Comparison of ENCODE assay signal across 26 mouse cellular contexts in genomic region chr2:44873718-44874117, GRCm38 (mm10). TPM values are rescaled to one million over a fixed set of nuclear protein-coding genes. Genes with fewer than 3 reads are reported as not detected.
DNase-seq lines count a peak whose midpoint lies in the region; ATAC-seq and TF ChIP-seq lines count a peak whose summit lies in the region.
"Had no signal": no experiment of that assay in that cellular context is flagged by ENCODE, and none has a peak within 500 bp of the region (broad histone marks: within the 10 kb centered on the region; RNA-seq: fewer than 3 reads in every experiment).

No protein-coding gene starts in this region.

- H3K27me3 ChIP-seq in C2C12 (ENCODE audit: control insufficient read depth, insufficient read depth, insufficient read length) (no peaks in the 10 kb centered on the region), CH12.LX (replicated peaks) (no peaks in the 10 kb centered on the region)
- H3K27me3 ChIP-seq: embryonic facial prominence, embryonic 13.5 days; forebrain, embryonic 12.5 days; heart, embryonic 15.5 days; hindbrain, embryonic 13.5 days; Patski had no signal

- H3K27ac ChIP-seq in CH12.LX (ENCODE audit: insufficient read depth, low read depth), result no peak overlapping the region
- H3K27ac ChIP-seq: embryonic facial prominence, embryonic 13.5 days; forebrain, embryonic 12.5 days; gastrocnemius, adult 2 months; heart, embryonic 10.5 days; heart, embryonic 15.5 days; hindbrain, embryonic 13.5 days; hindbrain, postnatal 0 days had no signal

- no peak; the same call in 1 of the 2 replicates for TF ChIP-seq POLR2A in CH12.LX (IDR thresholded peaks at IDR 0.05; ENCODE audit: low read depth, low read length)

- no peaks in the 10 kb centered on the region for H3K79me3 ChIP-seq in C2C12 (ENCODE audit: low read depth)

- H3K36me3 ChIP-seq in C2C12 (ENCODE audit: control insufficient read depth, insufficient read depth) (no peaks in the 10 kb centered on the region), CH12.LX (replicated peaks in 1 of 2; ENCODE audit: control insufficient read depth in 1 of 2, insufficient read depth in 1 of 2, low read length in 1 of 2) (no peaks in the 10 kb centered on the region)
- H3K36me3 ChIP-seq: embryonic facial prominence, embryonic 13.5 days; forebrain, embryonic 12.5 days; heart, embryonic 10.5 days; heart, embryonic 15.5 days; hindbrain, embryonic 13.5 days had no signal

- no peaks in the 10 kb centered on the region for H3K9me3 ChIP-seq in CH12.LX (replicated peaks; ENCODE audit: low read length)
- H3K9me3 ChIP-seq: embryonic facial prominence, embryonic 13.5 days; forebrain, embryonic 12.5 days; heart, embryonic 10.5 days; heart, embryonic 15.5 days; hindbrain, embryonic 13.5 days had no signal

- in situ Hi-C loops in CH12.LX (cut with MboI; ENCODE audit: low pct_ligation_motif_present, low pct_unique_long_range_greater_than_20kb, low sequenced_read_pairs), result no loop called here

- H3K9ac ChIP-seq in CH12.LX (ENCODE audit: insufficient read depth, low read depth), result no peak overlapping the region
- H3K9ac ChIP-seq: embryonic facial prominence, embryonic 13.5 days; forebrain, embryonic 12.5 days; forebrain, postnatal 0 days; heart, embryonic 15.5 days; hindbrain, embryonic 13.5 days had no signal

- H3K79me2 ChIP-seq in C2C12 (ENCODE audit: control insufficient read depth, insufficient read depth) (no peaks in the 10 kb centered on the region), CH12.LX (replicated peaks; ENCODE audit: control insufficient read depth, extremely low read depth, insufficient read depth, poor library complexity, severe bottlenecking) (peaks cover 8% of the 10 kb centered on the region; the same call in 1 of the 2 replicates)

- TF ChIP-seq CTCF in C2C12 (IDR thresholded peaks at IDR 0.05; ENCODE audit: control insufficient read depth, insufficient read depth, insufficient read length) (no peak), CH12.LX (conservative IDR thresholded peaks at IDR 0.05 in 1 of 2, IDR thresholded peaks at IDR 0.05 in 1 of 2; ENCODE audit: low read depth in 2 of 2, low read length in 2 of 2) (no peak)

- H3K4me2 ChIP-seq in CH12.LX (ENCODE audit: insufficient read depth, low read depth, poor library complexity, severe bottlenecking), result peak overlapping the region; percentile 21; the same call in 1 of the 2 replicates
- H3K4me2 ChIP-seq: embryonic facial prominence, embryonic 13.5 days; forebrain, embryonic 12.5 days; heart, embryonic 15.5 days; hindbrain, embryonic 13.5 days had no signal

- H3K4me3 ChIP-seq in C2C12 (ENCODE audit: insufficient read depth, poor library complexity, severe bottlenecking) (no peak overlapping the region), CH12.LX (replicated peaks in 1 of 3; ENCODE audit: low read depth in 2 of 3, low read length in 2 of 3, poor library complexity in 1 of 3) (no peak overlapping the region)
- H3K4me3 ChIP-seq: embryonic facial prominence, embryonic 13.5 days; forebrain, embryonic 12.5 days; gastrocnemius, adult 2 months; heart, embryonic 10.5 days; heart, embryonic 15.5 days; hindbrain, embryonic 13.5 days had no signal

- no peak for TF ChIP-seq RAD21 in CH12.LX (IDR thresholded peaks at IDR 0.05; ENCODE audit: low read depth, low read length)

- dilution Hi-C loops in CH12.LX (cut with MboI; ENCODE audit: extremely low pct_ligation_motif_present, extremely low pct_unique_long_range_greater_than_20kb, low sequenced_read_pairs), result no loop called here

- H3ac ChIP-seq in C2C12 (ENCODE audit: control insufficient read depth, insufficient read length, low read depth), result no peak overlapping the region

- TF ChIP-seq EP300 in CH12.LX (IDR thresholded peaks at IDR 0.05; ENCODE audit: low read length), result peak; percentile 90

- DNase-seq in 416B (ENCODE audit: low read depth) (peak; percentile 61), CH12.LX (ENCODE audit: extremely low read depth) (peak; percentile 45)
- no peak for DNase-seq in right cerebral cortex, adult 18-20 months
- no peak for DNase-seq in gastrocnemius, adult 8-10 months (ENCODE audit: low spot score in 2 of 2)
- DNase-seq in cerebellum, adult 18-20 months, result no peak
- DNase-seq: adrenal gland, adult 2 months; adrenal gland, postnatal 25 days; B cell, adult 2 months; cerebellum, adult 8-10 months; cerebellum, postnatal 14 days; forebrain, postnatal 0 days; gastrocnemius, adult 2 months; gastrocnemius, postnatal 36 days; heart, adult 11 months; heart, postnatal 14 days; kidney, adult 2 months had no signal

- ATAC-seq in inflammation-experienced regulatory T-cells, adult 6 months, result peak; percentile 96
- ATAC-seq: forebrain, postnatal 0 days; hindbrain, postnatal 0 days; intestine, embryonic 16.5 days; Patski had no signal

- H3K4me1 ChIP-seq in CH12.LX (ENCODE audit: control insufficient read depth in 1 of 2, insufficient read depth in 2 of 2), result peaks cover under 1 to 10% of the 10 kb centered on the region in 2 experiments; a peak in 2 of 4 replicates
- H3K4me1 ChIP-seq: embryonic facial prominence, embryonic 13.5 days; forebrain, embryonic 12.5 days; heart, embryonic 10.5 days; heart, embryonic 15.5 days; hindbrain, embryonic 13.5 days had no signal

TF ChIP-seq in C2C12, 6 proteins besides CTCF, POLR2A, EP300 and RAD21:
- TF ChIP-seq MYOD1 (IDR thresholded peaks at IDR 0.05; ENCODE audit: control insufficient read depth, insufficient read length, low read depth) (no peak), MYOG (IDR thresholded peaks at IDR 0.05; ENCODE audit: control insufficient read depth, extremely low read depth, insufficient read length) (no peak), FOSL1 (IDR thresholded peaks at IDR 0.05; ENCODE audit: insufficient read depth, low read length, poor library complexity, severe bottlenecking) (peak; percentile 27)

TF ChIP-seq in CH12.LX, 34 proteins besides CTCF, POLR2A, EP300 and RAD21:
- TF ChIP-seq ETS1 (conservative IDR thresholded peaks at IDR 0.05; ENCODE audit: low read depth, low read length) (peak; percentile 36; the same call in 1 of the 2 replicates), ZC3H11A (IDR thresholded peaks at IDR 0.05; ENCODE audit: low read depth, low read length) (no peak), MEF2A (IDR thresholded peaks at IDR 0.05; ENCODE audit: borderline replicate concordance, low read depth, low read length) (peak; percentile 63), TBP (conservative IDR thresholded peaks at IDR 0.05; ENCODE audit: low read depth, low read length) (peak; percentile 70; the same call in 1 of the 2 replicates), IRF4 (IDR thresholded peaks at IDR 0.05; ENCODE audit: low read depth, low read length) (peak; percentile 95), JUND (conservative IDR thresholded peaks at IDR 0.05; ENCODE audit: low read depth, low read length) (peak; percentile 88), ZKSCAN1 (IDR thresholded peaks at IDR 0.05; ENCODE audit: borderline replicate concordance, low read depth, low read length) (no peak), JUN (IDR thresholded peaks at IDR 0.05; ENCODE audit: insufficient read depth, low read depth, low read length) (peak; percentile 83), SMC3 (IDR thresholded peaks at IDR 0.05; ENCODE audit: low read depth, low read length) (no peak)
TF ChIP-seq in CH12.LX: peak in this region for 6.

RNA-seq across cellular contexts. Expression of gene Gtdc1, which starts 53.7 kb away (rescaled TPM):
- polyA plus RNA-seq in C2C12 (2012; fragmentation: generic; extraction: Trizol) (3.6 TPM), CH12.LX (2012; ENCODE audit: insufficient read length, low read depth) (9.3 and 11.1 TPM in 2 replicates)
- total RNA-seq in CH12.LX (2012; rRNA removed) (10.6 and 15.8 TPM in 2 replicates), CH12.LX (2014; rRNA removed) (18.2 and 19.2 TPM in 2 replicates)
- 10 to 100 TPM; 14.3 to 31.2 (median 21.5) TPM for polyA plus RNA-seq in inflammation-experienced regulatory T-cells, adult 6 months (2017; shearing (Covaris generic))
- 10 to 100 TPM; 28.7 to 38.1 (median 35.3) TPM for total RNA-seq in gastrocnemius, adult 8-10 months (2022)

Comparison
In these comparisons a context has a peak if more than half of its experiments do, and no peak if none do; other contexts are left out.
1. DNase-seq: peak in 416B (single experiment) and CH12.LX (single experiment); none in right cerebral cortex, adult 18-20 months (single experiment), gastrocnemius, adult 8-10 months (0 of 2) and cerebellum, adult 18-20 months (0 of 2).